Mouse (Mus musculus): ENCODE results near the gene Cpxm2.

DNA sequence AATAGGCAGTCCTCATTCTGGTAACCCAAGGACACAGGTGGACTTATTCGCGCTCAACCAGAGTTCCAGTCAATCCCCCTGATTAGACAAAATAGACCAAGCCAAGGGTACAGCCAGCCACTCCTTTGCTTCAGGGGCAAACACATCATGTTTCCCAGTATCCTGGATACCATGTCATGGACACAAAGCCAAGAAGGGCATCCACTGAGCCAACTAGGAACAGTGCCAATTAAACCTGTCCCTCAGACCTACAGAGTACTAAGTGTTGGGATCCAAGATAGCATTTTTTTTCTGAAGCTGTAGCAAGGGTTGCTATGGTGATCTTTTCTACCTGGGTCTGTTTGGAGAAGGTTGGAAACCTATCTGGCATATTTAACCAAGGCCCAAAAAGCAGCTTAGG lies 39.1 kb upstream of the Cpxm2 start:
- TF ChIP-seq CTCF (IDR thresholded peaks at IDR 0.05; ENCODE audit: low read depth, low read length) = no peak
- TF ChIP-seq EP300 (IDR thresholded peaks at IDR 0.05; ENCODE audit: insufficient read depth, low read depth, low read length) = no peak
- TF ChIP-seq POLR2A (IDR thresholded peaks at IDR 0.05; ENCODE audit: insufficient read depth, low read length) = no peak

Data from ES-Bruce4 (cell line).